Mouse (Mus musculus) MEL (cell line): ENCODE results near the gene Gbx2. TPM values are rescaled to one million over a fixed set of nuclear protein-coding genes. Genes with fewer than 3 reads are reported as not detected.

Source experiments
- DNase-seq: peaks from one replicate; pipeline ENCODE4 v3.0.0; 2011; ENCODE audit warnings: low read depth, low spot score
- H3K27ac ChIP-seq: 2 replicates; pipeline ENCODE4 v1.5.1; 2012; ENCODE audit warnings: low read depth, mild to moderate bottlenecking, control low read depth, low read length, moderate library complexity; ENCODE audit not compliant: control insufficient read depth
- H3K27me3 ChIP-seq, 2 experiments: fragments of 150-350 bp in 1 of 2; sonication (generic) in 1 of 2; 2 replicates each; pipeline ENCODE4 v1.6.1; 2012; ENCODE audit warnings: low read length in 2 of 2, mild to moderate bottlenecking in 2 of 2, improper control_type of control experiment in 1 of 2, moderate library complexity in 1 of 2; ENCODE audit not compliant: insufficient read depth in 2 of 2, control insufficient read depth in 1 of 2
- H3K36me3 ChIP-seq, 2 experiments: 2 replicates each; pipeline ENCODE4 v1.6.1; 2012 to 2014; ENCODE audit warnings: low read length in 2 of 2, improper control_type of control experiment in 1 of 2, inconsistent platforms in 1 of 2, mild to moderate bottlenecking in 1 of 2; ENCODE audit not compliant: insufficient read depth in 2 of 2, control insufficient read depth in 1 of 2
- H3K4me1 ChIP-seq, 2 experiments: fragments of 150-350 bp in 1 of 2; sonication (generic) in 1 of 2; 2 replicates each; pipeline ENCODE4 v1.6.1; 2012; ENCODE audit warnings: low read length in 2 of 2, improper control_type of control experiment in 1 of 2, mild to moderate bottlenecking in 1 of 2; ENCODE audit not compliant: insufficient read depth in 2 of 2, control insufficient read depth in 1 of 2
- H3K4me3 ChIP-seq, 2 experiments: fragments of 150-350 bp in 1 of 2; sonication (generic) in 1 of 2; 2 replicates each; pipeline ENCODE4 v1.5.1; 2012; ENCODE audit warnings: low read depth in 2 of 2, low read length in 2 of 2, mild to moderate bottlenecking in 2 of 2, moderate library complexity in 2 of 2, control low read depth in 1 of 2, improper control_type of control experiment in 1 of 2; ENCODE audit not compliant: control insufficient read depth in 1 of 2, insufficient read depth in 1 of 2
- H3K79me2 ChIP-seq: 2 replicates; pipeline ENCODE4 v1.6.1; 2012; ENCODE audit warnings: mild to moderate bottlenecking, low read length, moderate library complexity; ENCODE audit not compliant: control insufficient read depth, poor library complexity, insufficient read depth
- H3K9ac ChIP-seq: 2 replicates; pipeline ENCODE4 v1.6.1; 2012; ENCODE audit warnings: low read depth, mild to moderate bottlenecking, control low read depth, low read length, moderate library complexity; ENCODE audit not compliant: control insufficient read depth, poor library complexity, severe bottlenecking
- H3K9me3 ChIP-seq: fragments of 150-350 bp; sonication (generic); replicated peaks from 2 replicates; pipeline ENCODE4 v1.6.1; 2012; ENCODE audit warnings: mild to moderate bottlenecking, low read length, improper control_type of control experiment, moderate library complexity; ENCODE audit not compliant: insufficient read depth
- BHLHE40 ChIP-seq: IDR thresholded peaks from 2 replicates; pipeline ENCODE4 v1.6.1; 2012; ENCODE audit warnings: low read depth, mild to moderate bottlenecking, inconsistent platforms, low read length, improper control_type of control experiment, borderline replicate concordance
- CHD1 ChIP-seq: IDR thresholded peaks from 2 replicates; pipeline ENCODE4 v1.6.1; 2012; ENCODE audit warnings: low read depth, mild to moderate bottlenecking, inconsistent platforms, low read length, improper control_type of control experiment
- CHD2 ChIP-seq: IDR thresholded peaks from 2 replicates; pipeline ENCODE4 v1.6.1; 2011; ENCODE audit warnings: low read length, improper control_type of control experiment
- ELF1 ChIP-seq: IDR thresholded peaks from 2 replicates; pipeline ENCODE4 v1.6.1; 2014; ENCODE audit warnings: low read depth, mild to moderate bottlenecking, inconsistent platforms, low read length, improper control_type of control experiment, moderate library complexity
- EP300 ChIP-seq, 2 experiments: IDR thresholded peaks; 2 replicates each; pipeline ENCODE4 v1.6.1; 2011; ENCODE audit warnings: improper control_type of control experiment in 2 of 2, low read length in 2 of 2, low read depth in 1 of 2, mild to moderate bottlenecking in 1 of 2
- ETS1 ChIP-seq: IDR thresholded peaks from 2 replicates; pipeline ENCODE4 v1.6.1; 2012; ENCODE audit warnings: low read depth, mild to moderate bottlenecking, inconsistent platforms, low read length, improper control_type of control experiment, moderate library complexity
- GABPA ChIP-seq: IDR thresholded peaks from 2 replicates; pipeline ENCODE4 v1.6.1; 2012; ENCODE audit warnings: low read depth, mild to moderate bottlenecking, inconsistent platforms, low read length, improper control_type of control experiment, moderate library complexity
- HCFC1 ChIP-seq: IDR thresholded peaks from 2 replicates; pipeline ENCODE4 v1.6.1; 2012; ENCODE audit warnings: low read depth, mild to moderate bottlenecking, inconsistent platforms, low read length, improper control_type of control experiment, moderate library complexity
- KAT2A ChIP-seq: conservative IDR thresholded peaks from 2 replicates; pipeline ENCODE4 v1.6.1; 2012; ENCODE audit warnings: low read depth, low read length, improper control_type of control experiment, inconsistent platforms
- MAFK ChIP-seq: IDR thresholded peaks from 2 replicates; pipeline ENCODE4 v1.6.1; 2011; ENCODE audit warnings: low read depth, mild to moderate bottlenecking, low read length, improper control_type of control experiment, borderline replicate concordance
- MYC ChIP-seq: IDR thresholded peaks from 2 replicates; pipeline ENCODE4 v1.6.1; 2011; ENCODE audit warnings: low read depth, mild to moderate bottlenecking, low read length, improper control_type of control experiment, moderate library complexity
- NRF1 ChIP-seq: IDR thresholded peaks from 2 replicates; pipeline ENCODE4 v1.6.1; 2014; ENCODE audit warnings: low read depth, mild to moderate bottlenecking, inconsistent platforms, low read length, improper control_type of control experiment, moderate library complexity; ENCODE audit not compliant: poor library complexity, insufficient read depth, severe bottlenecking
- POLR2A ChIP-seq, 2 experiments: IDR thresholded peaks; 2 replicates each; pipeline ENCODE4 v1.6.1; 2011 to 2012; ENCODE audit warnings: low read length in 2 of 2, mild to moderate bottlenecking in 2 of 2, control low read depth in 1 of 2, improper control_type of control experiment in 1 of 2, low read depth in 1 of 2, moderate library complexity in 1 of 2; ENCODE audit not compliant: control insufficient read depth in 1 of 2, insufficient read depth in 1 of 2, poor library complexity in 1 of 2
- POLR2AphosphoS2 ChIP-seq: IDR thresholded peaks from 2 replicates; pipeline ENCODE4 v1.6.1; 2011; ENCODE audit warnings: low read length, improper control_type of control experiment
- POLR2AphosphoS5 ChIP-seq: IDR thresholded peaks from 2 replicates; pipeline ENCODE4 v1.6.1; 2012; ENCODE audit warnings: low read depth, borderline replicate concordance, mild to moderate bottlenecking, inconsistent platforms, low read length, moderate library complexity, mixed read lengths
- RAD21 ChIP-seq: IDR thresholded peaks from 2 replicates; pipeline ENCODE4 v1.6.1; 2011; ENCODE audit warnings: mild to moderate bottlenecking, low read depth, low read length, improper control_type of control experiment
- RCOR1 ChIP-seq: IDR thresholded peaks from 2 replicates; pipeline ENCODE4 v1.6.1; 2012; ENCODE audit warnings: low read depth, mild to moderate bottlenecking, inconsistent platforms, low read length, improper control_type of control experiment
- SIN3A ChIP-seq: IDR thresholded peaks from 2 replicates; pipeline ENCODE4 v1.6.1; 2012; ENCODE audit warnings: low read length, improper control_type of control experiment, inconsistent platforms
- TAL1 ChIP-seq: IDR thresholded peaks from 2 replicates; pipeline ENCODE4 v1.6.1; 2012; ENCODE audit warnings: mild to moderate bottlenecking, inconsistent platforms, low read length, moderate library complexity, mixed read lengths
- TCF12 ChIP-seq: IDR thresholded peaks from 2 replicates; pipeline ENCODE4 v1.6.1; 2014; ENCODE audit warnings: low read depth, mild to moderate bottlenecking, inconsistent platforms, low read length, improper control_type of control experiment, moderate library complexity
- UBTF ChIP-seq: IDR thresholded peaks from 2 replicates; pipeline ENCODE4 v1.6.1; 2012; ENCODE audit warnings: low read depth, mild to moderate bottlenecking, inconsistent platforms, low read length, improper control_type of control experiment, moderate library complexity, borderline replicate concordance; ENCODE audit not compliant: insufficient read depth
- USF1 ChIP-seq: IDR thresholded peaks from 2 replicates; pipeline ENCODE4 v1.6.1; 2014; ENCODE audit warnings: low read depth, mild to moderate bottlenecking, inconsistent platforms, low read length, improper control_type of control experiment, moderate library complexity
- ZC3H11A ChIP-seq: IDR thresholded peaks from 2 replicates; pipeline ENCODE4 v1.6.1; 2012; ENCODE audit warnings: low read depth, mild to moderate bottlenecking, inconsistent platforms, low read length, improper control_type of control experiment
- ZMIZ1 ChIP-seq: IDR thresholded peaks from 2 replicates; pipeline ENCODE4 v1.6.1; 2012; ENCODE audit warnings: low read depth, mild to moderate bottlenecking, inconsistent platforms, low read length, improper control_type of control experiment, moderate library complexity
- ZNF384 ChIP-seq: IDR thresholded peaks from 2 replicates; pipeline ENCODE4 v1.6.1; 2012; ENCODE audit warnings: low read depth, mild to moderate bottlenecking, inconsistent platforms, low read length, improper control_type of control experiment
- polyA plus RNA-seq, 2 experiments: library from polyadenylated mRNA; stranded (reverse) in 1 of 2; unstranded in 1 of 2; fragments of >175 nt in 1 of 2; fragments of >200 nt in 1 of 2; gene quantifications; 2 replicates each; pipeline versions ENCODE4 v1.2.1 to v1.2.4; 2012; ENCODE audit warnings: low replicate concordance in 2 of 2, low read depth in 1 of 2; ENCODE audit not compliant: insufficient read length in 2 of 2, insufficient read depth in 1 of 2, missing spikeins in 1 of 2
- total RNA-seq: library from RNA; depleted of rRNA; stranded (reverse); fragments of 300-350 nt; gene quantifications from 2 replicates; pipeline ENCODE4 v1.2.3, GENCODE M21; 2012

Gbx2 gene
- total and polyA plus RNA-seq, 3 experiments = not detected

GRCm38 (mm10) chr1:89884335-89884734 lies 46.6 kb downstream of the Gbx2 start:
- Histone ChIP-seq H3K4me1 (no peaks in the 10 kb centered on the region), H3K36me3 (no peaks in the 10 kb centered on the region), H3K27me3 (no peaks in the 10 kb centered on the region), H3K27ac (no peak overlapping the region)
- TF ChIP-seq TAL1 = no peak
- TF ChIP-seq POLR2AphosphoS5 = no peak
- no peak for TF ChIP-seq ZNF384
- TF ChIP-seq CHD2 = no peak
- TF ChIP-seq ZMIZ1 = no peak
- no peak for TF ChIP-seq MYC
- TF ChIP-seq MAFK = no peak
- TF ChIP-seq RAD21 = no peak
- TF ChIP-seq ETS1 = no peak
- TF ChIP-seq SIN3A = no peak
- TF ChIP-seq HCFC1 = no peak
- TF ChIP-seq, all 39 proteins: peak for 0
- Histone ChIP-seq H3K4me3 (no peak overlapping the region), H3K9me3 (no peaks in the 10 kb centered on the region), H3K79me2 (no peaks in the 10 kb centered on the region), H3K9ac (no peak overlapping the region)
- DNase-seq = no peak

DNA sequence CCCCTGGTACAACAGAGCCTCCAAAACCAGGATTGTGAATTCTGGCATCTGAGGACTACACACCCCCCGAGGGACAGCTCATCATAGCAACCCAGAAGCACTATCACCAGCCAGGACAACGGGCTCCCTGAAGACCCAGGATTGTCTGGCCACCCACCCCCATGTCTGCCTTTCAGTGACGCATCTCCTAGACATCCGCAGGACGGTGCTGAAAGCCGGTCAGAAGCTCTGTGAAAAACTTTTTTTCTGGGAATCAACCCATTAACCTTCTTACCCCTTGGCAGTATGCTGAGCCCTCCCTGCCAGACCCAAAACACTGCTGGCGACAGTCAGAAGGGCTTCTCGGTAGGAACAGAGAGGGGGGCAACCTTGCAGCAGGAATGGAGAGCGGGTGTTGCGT lies 50.1 kb downstream of the Gbx2 start:
- DNase-seq = no peak
- no peaks in the 10 kb centered on the region for H3K79me2 ChIP-seq
- H3K36me3 ChIP-seq = no peaks in the 10 kb centered on the region
- H3K9ac ChIP-seq = no peak overlapping the region
- no peaks in the 10 kb centered on the region for H3K9me3 ChIP-seq
- TF ChIP-seq MAFK (no peak), BHLHE40 (no peak), CHD1 (no peak), EP300 (IDR thresholded peaks at IDR 0.05; ENCODE audit: low read depth in 1 of 2, low read length in 2 of 2) (no peak), KAT2A (no peak), UBTF (no peak), ELF1 (no peak), TAL1 (no peak), TCF12 (no peak), NRF1 (no peak), RCOR1 (no peak), MYC (no peak), SIN3A (no peak), POLR2A (IDR thresholded peaks at IDR 0.05; ENCODE audit: control insufficient read depth in 1 of 2, insufficient read depth in 1 of 2, low read depth in 1 of 2, low read length in 2 of 2, poor library complexity in 1 of 2) (no peak), RAD21 (no peak), GABPA (no peak), ETS1 (no peak), USF1 (no peak), ZC3H11A (no peak), POLR2AphosphoS2 (no peak)
- H3K4me1 ChIP-seq = no peaks in the 10 kb centered on the region
- H3K27me3 ChIP-seq = no peaks in the 10 kb centered on the region
- H3K27ac ChIP-seq = no peak overlapping the region
- H3K4me3 ChIP-seq = no peak overlapping the region
